Mouse (Mus musculus) intestine, postnatal 0 days (tissue): ENCODE data around the gene 4930469K13Rik. TPM values are rescaled to one million over a fixed set of nuclear protein-coding genes. Genes with fewer than 3 reads are reported as not detected.
A peak's percentile ranks its signal among the peaks of the same experiment; 100 is the strongest.

Experiments
- ATAC-seq: fragments of 200-750 bp; cut with Nextera tagmentation; 2 replicates; pipeline ENCODE4 v1.8.0; 2017; ENCODE audit warnings: mild to moderate bottlenecking, moderate TSS enrichment, moderate library complexity
- H3K27ac ChIP-seq: fragments of 300-500 bp; sonication (generic); 2 replicates; pipeline ENCODE4 v1.5.1; 2014; ENCODE audit warnings: mild to moderate bottlenecking, low read depth, low read length, moderate library complexity
- H3K27me3 ChIP-seq: fragments of 300-500 bp; sonication (generic); replicated peaks from 2 replicates; pipeline ENCODE4 v1.6.1; 2014; ENCODE audit warnings: low read length, mixed read lengths; ENCODE audit not compliant: control insufficient read depth, insufficient read depth
- H3K36me3 ChIP-seq: fragments of 300-500 bp; sonication (generic); 2 replicates; pipeline ENCODE4 v1.6.1; 2014; ENCODE audit warnings: mild to moderate bottlenecking, moderate library complexity; ENCODE audit not compliant: control insufficient read depth, insufficient read depth
- H3K4me1 ChIP-seq: fragments of 300-500 bp; sonication (generic); replicated peaks from 2 replicates; pipeline ENCODE4 v1.6.1; 2014; ENCODE audit warnings: antibody characterized with exemption, low read length, mixed read lengths; ENCODE audit not compliant: control insufficient read depth, insufficient read depth
- H3K4me2 ChIP-seq: fragments of 300-500 bp; sonication (generic); replicated peaks from 2 replicates; pipeline ENCODE4 v1.6.1; 2014; ENCODE audit warnings: low read depth, mild to moderate bottlenecking, moderate library complexity
- H3K4me3 ChIP-seq: fragments of 300-500 bp; sonication (generic); 2 replicates; pipeline ENCODE4 v1.5.1; 2014; ENCODE audit warnings: low read depth, low read length
- H3K9ac ChIP-seq: fragments of 300-500 bp; sonication (generic); 2 replicates; pipeline ENCODE4 v1.6.1; 2014; ENCODE audit warnings: mild to moderate bottlenecking, low read depth, low read length
- H3K9me3 ChIP-seq: fragments of 300-500 bp; sonication (generic); 2 replicates; pipeline ENCODE4 v1.6.1; 2016; ENCODE audit warnings: mixed run types; ENCODE audit not compliant: control insufficient read depth
- CTCF ChIP-seq: sonication (generic); IDR thresholded peaks from 2 replicates; pipeline ENCODE4 v1.5.1; 2016; ENCODE audit warnings: low read depth, mild to moderate bottlenecking, control low read depth, antibody characterized with exemption, moderate library complexity
- WGBS: fragments of 180-500 bp; shearing (Covaris S2); extraction: QIAGEN DNeasy Blood & Tissue Kit; methylation state at CpG from one replicate; pipeline ENCODE4 v1.1.7; 2014; 5-methylcytosine and 5-hydroxymethylcytosine counted together
- polyA plus RNA-seq: library from polyadenylated mRNA; unstranded; fragments of >200 nt; fragmentation: Nextera tagmentation; extraction: Ambion mirVana; gene quantifications from 2 replicates; pipeline ENCODE4 v1.2.1, GENCODE M21; 2015

Gene 4930469K13Rik
- polyA plus RNA-seq, 1 experiment from 2014 or later = not detected

GRCm38 (mm10) chr11:34124852-34125251 lies 26.5 kb upstream of the 4930469K13Rik start:
- no peaks in the 10 kb centered on the region for H3K9me3 ChIP-seq
- no peak overlapping the region for H3K4me2 ChIP-seq
- no peak overlapping the region for H3K4me3 ChIP-seq
- H3K36me3 ChIP-seq = no peaks in the 10 kb centered on the region
- H3K27ac ChIP-seq = no peak overlapping the region
- H3K4me1 ChIP-seq = no peaks in the 10 kb centered on the region
- TF ChIP-seq CTCF = no peak
- H3K9ac ChIP-seq = no peak overlapping the region
- WGBS = 50% methylated on average over 7 of the region's 7 CpGs
- no peaks in the 10 kb centered on the region for H3K27me3 ChIP-seq
- no peak for ATAC-seq

- Histone ChIP-seq H3K4me1 (no peaks in the 10 kb centered on the region), H3K4me2 (no peak overlapping the region), H3K9ac (no peak overlapping the region), H3K4me3 (no peak overlapping the region), H3K27me3 (no peaks in the 10 kb centered on the region), H3K9me3 (no peaks in the 10 kb centered on the region), H3K27ac (no peak overlapping the region), H3K36me3 (no peaks in the 10 kb centered on the region)
- ATAC-seq = no peak
- TF ChIP-seq CTCF = peak; percentile 76
- WGBS = 24% methylated on average over 2 of the region's 2 CpGs
Measured at GRCm38 (mm10) chr11:34123147-34123546, 24.8 kb upstream of the 4930469K13Rik start.

- WGBS = 69% methylated on average over 3 of the region's 3 CpGs
- H3K9ac ChIP-seq = no peak overlapping the region
Measured at GRCm38 (mm10) chr11:34118319-34118718, 20.0 kb upstream of the 4930469K13Rik start.

GRCm38 (mm10) chr11:34117581-34117980 lies 19.2 kb upstream of the 4930469K13Rik start:
- Histone ChIP-seq H3K36me3 (no peaks in the 10 kb centered on the region), H3K4me1 (no peaks in the 10 kb centered on the region), H3K27ac (no peak overlapping the region), H3K9ac (no peak overlapping the region), H3K4me3 (no peak overlapping the region), H3K27me3 (no peaks in the 10 kb centered on the region), H3K4me2 (no peak overlapping the region), H3K9me3 (no peaks in the 10 kb centered on the region)
- 83% methylated on average over 3 of the region's 3 CpGs for WGBS
- ATAC-seq = no peak
- no peak for TF ChIP-seq CTCF

More at GRCm38 (mm10) chr11:34118319-34118718, 20.0 kb upstream of the 4930469K13Rik start:
- no peaks in the 10 kb centered on the region for H3K4me1 ChIP-seq
- H3K27me3 ChIP-seq = no peaks in the 10 kb centered on the region
- no peaks in the 10 kb centered on the region for H3K9me3 ChIP-seq
- H3K4me2 ChIP-seq = no peak overlapping the region
- no peak overlapping the region for H3K27ac ChIP-seq
- H3K36me3 ChIP-seq = no peaks in the 10 kb centered on the region
- no peak overlapping the region for H3K4me3 ChIP-seq
- no peak for TF ChIP-seq CTCF
- ATAC-seq = no peak

- WGBS = 39% methylated on average over 2 of the region's 2 CpGs
- H3K36me3 ChIP-seq = no peaks in the 10 kb centered on the region
- no peaks in the 10 kb centered on the region for H3K27me3 ChIP-seq
Measured at GRCm38 (mm10) chr11:34116572-34117135, 18.3 kb upstream of the 4930469K13Rik start.

GRCm38 (mm10) chr11:34113760-34114159 lies 15.4 kb upstream of the 4930469K13Rik start:
- Histone ChIP-seq H3K4me3 (no peak overlapping the region), H3K9me3 (no peaks in the 10 kb centered on the region), H3K4me1 (no peaks in the 10 kb centered on the region), H3K36me3 (no peaks in the 10 kb centered on the region), H3K9ac (no peak overlapping the region), H3K27me3 (no peaks in the 10 kb centered on the region), H3K27ac (no peak overlapping the region), H3K4me2 (no peak overlapping the region)
- ATAC-seq = no peak
- 57% methylated on average over 2 of the region's 2 CpGs for WGBS
- TF ChIP-seq CTCF = no peak

More at GRCm38 (mm10) chr11:34116572-34117135, 18.3 kb upstream of the 4930469K13Rik start:
- Histone ChIP-seq H3K27ac (no peak overlapping the region), H3K4me1 (no peaks in the 10 kb centered on the region), H3K9me3 (no peaks in the 10 kb centered on the region), H3K4me3 (no peak overlapping the region), H3K9ac (no peak overlapping the region), H3K4me2 (no peak overlapping the region)
- TF ChIP-seq CTCF = no peak
- no peak for ATAC-seq
